Mouse (Mus musculus) liver, embryonic 16.5 days (tissue): ENCODE results near the gene Cog4. TPM values are rescaled to one million over a fixed set of nuclear protein-coding genes. Genes with fewer than 3 reads are reported as not detected.

Experiments used
- ATAC-seq: fragments of 200-750 bp; cut with Nextera tagmentation; 2 replicates; pipeline ENCODE4 v1.8.0; 2017; ENCODE audit warnings: low read depth, mild to moderate bottlenecking, moderate number of reproducible peaks, moderate library complexity
- H3K27ac ChIP-seq: fragments of 300-500 bp; sonication (generic); 2 replicates; pipeline ENCODE4 v1.5.1; 2014; ENCODE audit warnings: mild to moderate bottlenecking, low read length
- H3K27me3 ChIP-seq: fragments of 300-500 bp; sonication (generic); 2 replicates; pipeline ENCODE4 v1.6.1; 2014; ENCODE audit warnings: low read depth, low read length, mixed read lengths; ENCODE audit not compliant: control insufficient read depth, insufficient read depth
- H3K36me3 ChIP-seq: fragments of 300-500 bp; sonication (generic); 2 replicates; pipeline ENCODE4 v1.6.1; 2014; ENCODE audit warnings: mild to moderate bottlenecking; ENCODE audit not compliant: control insufficient read depth, insufficient read depth
- H3K4me1 ChIP-seq: fragments of 300-500 bp; sonication (generic); 2 replicates; pipeline ENCODE4 v1.6.1; 2014; ENCODE audit warnings: low read depth, low read length, mixed read lengths; ENCODE audit not compliant: control insufficient read depth
- H3K4me2 ChIP-seq: fragments of 300-500 bp; sonication (generic); 2 replicates; pipeline ENCODE4 v1.6.1; 2014; ENCODE audit warnings: low read depth, low read length, mixed read lengths
- H3K4me3 ChIP-seq: fragments of 300-500 bp; sonication (generic); 2 replicates; pipeline ENCODE4 v1.5.1; 2014; ENCODE audit warnings: low read depth, mild to moderate bottlenecking, low read length
- H3K9ac ChIP-seq: fragments of 300-500 bp; sonication (generic); 2 replicates; pipeline ENCODE4 v1.6.1; 2014; ENCODE audit warnings: low read depth, low read length
- H3K9me3 ChIP-seq: fragments of 300-500 bp; sonication (generic); replicated peaks from 2 replicates; pipeline ENCODE4 v1.6.1; 2016; ENCODE audit warnings: low read length; ENCODE audit not compliant: control insufficient read depth
- WGBS: fragments of 180-500 bp; shearing (Covaris S2); extraction: QIAGEN DNeasy Blood & Tissue Kit; methylation state at CpG from one replicate; pipeline ENCODE4 v1.1.7; 2014; ENCODE audit not compliant: insufficient replicate concordance; 5-methylcytosine and 5-hydroxymethylcytosine counted together
- polyA plus RNA-seq: library from polyadenylated mRNA; unstranded; fragments of >200 nt; fragmentation: Nextera tagmentation; extraction: Ambion mirVana; gene quantifications from 2 replicates; pipeline ENCODE4 v1.2.1, GENCODE M21; 2015

The Cog4 gene
- polyA plus RNA-seq, 1 experiment from 2014 or later, result 28.4 TPM

DNA sequence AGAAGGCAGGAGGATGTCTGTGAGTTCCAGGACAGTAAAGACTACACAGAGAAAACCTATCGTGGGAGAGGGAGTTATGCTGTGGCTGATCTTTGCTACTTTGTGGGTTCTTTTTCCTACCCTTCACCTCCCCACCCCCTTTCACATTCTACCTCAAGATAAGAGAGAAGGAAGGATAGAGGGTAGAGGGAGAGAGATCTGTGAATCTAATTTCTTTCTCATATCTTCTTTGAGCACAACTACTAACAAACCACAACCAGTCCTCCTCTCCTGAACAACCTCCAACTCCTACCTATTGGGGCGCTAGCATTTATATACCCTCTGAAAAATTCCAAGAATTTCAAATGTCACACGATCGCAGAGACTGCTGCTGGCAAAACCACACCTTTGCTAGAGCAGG lies 31.5 kb downstream of the Cog4 start:
- H3K4me1 ChIP-seq, result peaks cover 2% of the 10 kb centered on the region
- peaks cover 58% of the 10 kb centered on the region for H3K36me3 ChIP-seq
- H3K9ac ChIP-seq, result no peak overlapping the region
- H3K4me3 ChIP-seq, result no peak overlapping the region
- ATAC-seq, result peak; percentile 51
- no peaks in the 10 kb centered on the region for H3K9me3 ChIP-seq
- 24% methylated on average over 4 of the region's 4 CpGs for WGBS
- no peak overlapping the region for H3K27ac ChIP-seq
- no peak overlapping the region for H3K4me2 ChIP-seq
- no peaks in the 10 kb centered on the region for H3K27me3 ChIP-seq

DNA sequence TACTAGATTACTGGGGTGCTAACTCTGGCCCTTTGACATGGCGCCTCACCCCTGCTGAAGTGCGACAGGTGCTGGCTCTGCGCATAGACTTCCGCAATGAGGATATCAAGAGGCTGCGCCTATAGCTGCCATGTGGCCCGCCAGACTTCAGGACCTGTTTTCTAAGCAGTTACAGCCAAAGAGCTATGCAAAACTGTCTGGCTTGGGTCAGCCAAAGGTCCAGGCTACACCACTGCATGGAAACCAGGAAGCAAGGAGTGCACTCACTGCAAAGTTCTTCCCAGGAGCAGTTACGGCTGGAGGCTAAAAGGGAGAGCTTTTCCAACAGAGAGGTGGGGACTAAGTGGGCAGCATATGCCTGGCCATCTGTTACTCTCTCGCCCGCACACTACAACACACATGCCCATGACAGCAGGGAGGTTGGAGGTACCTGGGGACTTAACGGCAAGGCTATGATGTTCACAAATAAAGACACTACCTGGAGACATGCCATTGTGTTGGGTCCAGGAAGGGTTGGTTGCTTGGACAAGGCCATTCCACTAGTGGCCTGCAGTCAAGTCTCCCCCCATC lies 35.4 kb downstream of the Cog4 start:
- H3K9me3 ChIP-seq, result no peaks in the 10 kb centered on the region
- H3K27me3 ChIP-seq, result no peaks in the 10 kb centered on the region
- peaks cover 49% of the 10 kb centered on the region for H3K36me3 ChIP-seq
- no peak overlapping the region for H3K9ac ChIP-seq
- 90% methylated on average over 10 of the region's 10 CpGs for WGBS
- H3K4me3 ChIP-seq, result no peak overlapping the region
- peaks cover 2% of the 10 kb centered on the region for H3K4me1 ChIP-seq
- no peak overlapping the region for H3K4me2 ChIP-seq
- ATAC-seq, result no peak
- H3K27ac ChIP-seq, result no peak overlapping the region

DNA sequence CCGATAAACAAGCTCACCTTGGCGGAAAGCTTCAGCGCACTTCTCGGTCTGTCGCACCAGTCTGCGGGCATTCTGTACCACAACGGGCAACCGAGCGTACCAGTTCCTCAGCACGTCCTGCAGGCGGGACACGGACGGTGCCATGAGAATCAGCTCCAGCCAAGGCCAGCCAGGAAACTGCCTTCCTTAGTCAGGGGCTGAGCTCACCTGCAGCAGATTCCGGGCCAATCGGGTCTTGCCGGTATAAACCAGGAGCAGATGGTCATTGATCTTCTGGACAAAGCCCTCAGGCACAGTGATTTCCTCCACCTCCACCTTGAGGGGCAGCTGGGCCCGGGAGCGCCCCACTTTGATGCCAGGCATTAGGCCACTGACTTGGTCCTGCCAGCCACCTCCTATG lies 37.4 kb downstream of the Cog4 start:
- H3K9me3 ChIP-seq, result no peaks in the 10 kb centered on the region
- no peak overlapping the region for H3K9ac ChIP-seq
- no peak overlapping the region for H3K4me3 ChIP-seq
- H3K27ac ChIP-seq, result no peak overlapping the region
- 91% methylated on average over 18 of the region's 18 CpGs for WGBS
- no peak for ATAC-seq
- H3K4me2 ChIP-seq, result no peak overlapping the region
- no peaks in the 10 kb centered on the region for H3K4me1 ChIP-seq
- H3K27me3 ChIP-seq, result no peaks in the 10 kb centered on the region
- peaks cover 44% of the 10 kb centered on the region for H3K36me3 ChIP-seq

DNA sequence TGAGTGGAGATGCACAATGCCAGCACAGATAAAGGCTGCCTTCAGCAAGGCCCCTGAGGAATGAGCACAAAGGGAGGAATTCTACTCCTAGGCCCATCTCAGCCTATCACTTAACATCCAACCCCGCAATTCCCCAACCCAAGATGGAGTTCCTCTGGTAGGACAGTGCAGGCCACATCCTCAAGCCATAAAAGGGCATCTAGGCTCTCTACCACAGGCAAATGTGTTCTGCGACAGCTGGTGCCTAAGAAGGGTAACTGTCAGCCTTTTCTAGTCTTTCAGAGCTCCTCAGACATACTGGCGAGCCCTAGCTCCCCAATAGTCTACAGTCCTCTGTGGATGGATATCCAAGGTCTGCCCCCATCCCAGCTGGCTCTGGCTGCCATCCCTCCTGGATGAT lies 40.2 kb downstream of the Cog4 start:
- H3K9ac ChIP-seq, result no peak overlapping the region
- no peak for ATAC-seq
- WGBS, result 73% methylated on average over 3 of the region's 3 CpGs
- no peaks in the 10 kb centered on the region for H3K27me3 ChIP-seq
- H3K4me3 ChIP-seq, result no peak overlapping the region
- no peaks in the 10 kb centered on the region for H3K4me1 ChIP-seq
- no peaks in the 10 kb centered on the region for H3K9me3 ChIP-seq
- no peak overlapping the region for H3K4me2 ChIP-seq
- H3K27ac ChIP-seq, result no peak overlapping the region
- peaks cover 18% of the 10 kb centered on the region for H3K36me3 ChIP-seq

DNA sequence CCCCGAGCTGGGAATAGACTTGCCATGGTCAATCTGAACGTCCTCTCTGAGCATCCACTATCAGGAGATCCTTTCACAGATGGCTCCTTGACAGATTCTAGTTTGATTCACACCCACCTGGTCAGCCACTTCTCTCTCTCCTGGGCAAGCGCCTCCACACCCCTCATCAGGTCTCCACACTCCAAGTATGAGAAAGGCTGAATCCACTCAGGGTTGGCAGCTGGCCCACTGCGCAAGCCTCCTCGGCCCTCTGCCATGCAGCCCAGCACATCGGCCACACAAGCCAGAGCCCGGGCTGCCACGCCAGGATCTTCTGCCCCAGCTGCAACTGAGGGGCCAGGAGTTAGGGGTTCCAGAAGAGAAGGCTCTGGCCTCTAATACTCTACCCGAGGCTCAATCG lies 41.2 kb downstream of the Cog4 start:
- no peak for ATAC-seq
- H3K4me3 ChIP-seq, result no peak overlapping the region
- H3K4me1 ChIP-seq, result no peaks in the 10 kb centered on the region
- no peak overlapping the region for H3K9ac ChIP-seq
- no peak overlapping the region for H3K27ac ChIP-seq
- H3K36me3 ChIP-seq, result peaks cover 12% of the 10 kb centered on the region
- 78% methylated on average over 10 of the region's 10 CpGs for WGBS
- no peaks in the 10 kb centered on the region for H3K27me3 ChIP-seq
- no peak overlapping the region for H3K4me2 ChIP-seq
- H3K9me3 ChIP-seq, result no peaks in the 10 kb centered on the region

DNA sequence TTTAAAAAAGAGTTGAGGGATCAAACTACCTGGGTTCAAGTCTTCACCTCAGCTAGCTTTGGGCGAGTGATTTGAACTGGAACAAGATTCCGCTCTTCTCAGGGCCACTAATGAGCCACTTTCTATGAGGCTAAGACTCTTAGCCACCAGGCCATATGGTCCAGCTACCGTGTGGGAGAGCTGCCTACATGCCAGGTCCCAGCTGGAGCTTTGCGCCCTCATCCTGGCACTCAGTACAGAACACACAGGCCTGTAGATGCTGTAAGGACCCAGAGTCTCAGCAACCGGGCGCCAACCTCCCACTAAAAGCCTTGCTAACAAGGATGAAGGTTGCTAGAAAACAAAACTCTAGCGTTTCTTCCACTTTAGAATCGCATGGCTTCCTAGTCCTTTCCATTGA lies 42.0 kb downstream of the Cog4 start:
- ATAC-seq, result no peak

DNA sequence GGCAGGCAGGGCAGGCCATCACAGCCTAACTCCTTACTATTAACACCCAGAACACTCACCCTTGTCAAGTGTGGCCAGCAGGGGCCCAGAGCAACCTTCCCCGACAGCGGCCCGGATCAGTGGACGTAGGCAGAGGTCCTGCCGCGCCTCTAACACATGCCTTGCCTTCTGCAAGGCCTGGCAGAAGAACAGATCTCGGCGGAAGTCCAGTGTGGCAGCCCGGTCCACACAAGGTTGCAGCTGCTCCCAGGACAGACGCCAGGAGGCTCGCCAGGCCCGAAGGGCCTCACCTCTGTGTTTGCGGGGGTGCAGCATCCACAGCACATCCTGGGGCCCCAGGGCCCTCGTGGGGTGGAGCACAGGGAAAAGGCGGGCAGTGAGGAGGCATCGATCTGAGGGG lies 42.5 kb downstream of the Cog4 start:
- Histone ChIP-seq H3K36me3 (peaks cover 3% of the 10 kb centered on the region; the same call in 1 of the 2 replicates), H3K4me3 (no peak overlapping the region), H3K9me3 (no peaks in the 10 kb centered on the region), H3K27me3 (no peaks in the 10 kb centered on the region), H3K4me2 (no peak overlapping the region), H3K4me1 (no peaks in the 10 kb centered on the region), H3K9ac (no peak overlapping the region), H3K27ac (no peak overlapping the region)
- 82% methylated on average over 16 of the region's 16 CpGs for WGBS
- ATAC-seq, result no peak

More for the DNA sequence above, 42.0 kb downstream of the Cog4 start:
- H3K9me3 ChIP-seq, result no peaks in the 10 kb centered on the region
- no peak overlapping the region for H3K4me2 ChIP-seq
- 82% methylated on average over 8 of the region's 8 CpGs for WGBS
- no peak overlapping the region for H3K27ac ChIP-seq
- no peak overlapping the region for H3K4me3 ChIP-seq
- H3K36me3 ChIP-seq, result peaks cover 4% of the 10 kb centered on the region
- H3K27me3 ChIP-seq, result no peaks in the 10 kb centered on the region
- H3K4me1 ChIP-seq, result no peaks in the 10 kb centered on the region
- H3K9ac ChIP-seq, result no peak overlapping the region

DNA sequence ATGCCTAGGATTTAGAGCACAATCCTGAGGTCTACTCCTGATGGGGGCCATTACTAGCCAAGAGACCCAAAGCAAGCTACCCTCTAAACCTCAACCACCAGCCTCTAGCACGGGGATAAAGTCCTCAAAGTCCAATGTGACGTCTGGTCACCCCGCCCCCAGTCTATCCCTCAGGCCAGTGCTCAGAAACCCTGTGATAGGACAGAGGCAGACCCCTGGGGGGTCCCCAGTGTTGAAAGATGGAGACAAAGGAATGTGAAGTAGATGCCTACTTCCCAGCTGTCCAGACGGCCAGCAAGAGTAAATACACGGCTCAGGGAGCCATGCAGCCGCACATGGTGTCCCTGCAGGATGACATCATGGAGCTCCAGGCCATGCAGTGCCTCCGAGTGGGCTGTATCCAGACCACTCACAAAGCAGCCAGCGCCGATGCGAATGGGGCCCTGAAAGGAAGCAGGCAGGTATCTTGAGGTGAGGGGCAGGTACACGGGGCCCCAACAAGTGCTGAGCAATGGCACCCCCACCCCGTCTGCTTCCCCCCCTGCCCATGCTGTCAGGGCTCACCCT lies 43.6 kb downstream of the Cog4 start:
- no peak overlapping the region for H3K27ac ChIP-seq
- 0 out of 2 replicates have a peak, but pooled peaks have one; percentile 23 for ATAC-seq
- no peaks in the 10 kb centered on the region for H3K9me3 ChIP-seq
- no peak overlapping the region for H3K9ac ChIP-seq
- no peaks in the 10 kb centered on the region; the same call in 1 of the 2 replicates for H3K4me1 ChIP-seq
- WGBS, result 69% methylated on average over 12 of the region's 12 CpGs
- H3K36me3 ChIP-seq, result no peaks in the 10 kb centered on the region
- H3K4me3 ChIP-seq, result no peak overlapping the region
- H3K4me2 ChIP-seq, result no peak overlapping the region
- H3K27me3 ChIP-seq, result no peaks in the 10 kb centered on the region

DNA sequence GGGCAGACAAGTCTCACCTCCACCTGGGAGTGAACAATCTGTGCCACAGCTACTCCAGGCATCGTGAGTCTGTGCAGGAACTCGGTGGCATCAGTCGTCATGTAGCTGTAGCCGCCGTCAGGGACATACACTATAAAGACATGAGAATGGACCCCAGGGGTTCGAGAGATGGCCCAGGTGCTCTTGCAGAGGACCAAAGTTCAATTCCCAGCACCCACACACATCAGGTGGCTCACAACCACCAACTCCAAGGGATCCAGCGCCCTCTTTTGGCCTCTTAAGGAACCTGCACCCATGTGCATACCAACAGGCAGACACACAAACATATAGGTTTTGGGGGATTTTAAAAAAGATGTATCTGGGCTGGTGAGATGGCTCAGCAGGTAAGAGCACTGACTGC lies 45.6 kb downstream of the Cog4 start:
- Histone ChIP-seq H3K27me3 (no peaks in the 10 kb centered on the region), H3K27ac (no peak overlapping the region), H3K4me2 (no peak overlapping the region), H3K9me3 (no peaks in the 10 kb centered on the region), H3K36me3 (no peaks in the 10 kb centered on the region), H3K9ac (no peak overlapping the region), H3K4me1 (no peaks in the 10 kb centered on the region; the same call in 1 of the 2 replicates), H3K4me3 (no peak overlapping the region)
- 75% methylated on average over 7 of the region's 7 CpGs for WGBS
- ATAC-seq, result no peak
